Mouse (Mus musculus) T-cell, adult 2 months (primary cell): ENCODE results near the gene Olfr52.
"Not testable (repeated sequence)": the region's sequence is repeated elsewhere in the genome, so short reads cannot be mapped to it uniquely, and the experiment has no call there.

Source experiments
- DNase-seq: peaks from one replicate; pipeline ENCODE4 v3.0.0; 2022; ENCODE audit warnings: low spot score

The Olfr52 gene

DNA sequence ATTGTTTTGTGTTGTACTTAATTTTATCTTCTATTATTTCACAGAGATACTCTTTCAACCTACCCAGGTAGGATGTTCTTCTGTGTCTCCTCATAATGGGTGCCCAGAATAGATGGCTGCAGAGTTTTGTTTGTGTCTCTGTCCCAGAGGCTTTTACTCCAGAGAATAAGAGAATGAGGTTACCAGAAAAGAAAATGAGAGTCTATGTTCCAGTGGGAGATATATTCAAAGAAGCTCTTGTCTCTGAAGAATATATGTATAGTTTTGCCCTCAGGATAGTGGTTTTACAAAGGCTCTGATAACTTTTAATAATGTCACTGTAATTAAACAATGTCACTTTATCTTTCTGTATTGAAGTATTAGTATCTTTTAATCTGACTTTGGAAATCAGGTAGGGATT, at the start of gene Olfr52:
Gene Olfr52 (minus strand): TSS at position 101 of the 400 bp plus-strand sequence.
- DNase-seq: no peak

DNA sequence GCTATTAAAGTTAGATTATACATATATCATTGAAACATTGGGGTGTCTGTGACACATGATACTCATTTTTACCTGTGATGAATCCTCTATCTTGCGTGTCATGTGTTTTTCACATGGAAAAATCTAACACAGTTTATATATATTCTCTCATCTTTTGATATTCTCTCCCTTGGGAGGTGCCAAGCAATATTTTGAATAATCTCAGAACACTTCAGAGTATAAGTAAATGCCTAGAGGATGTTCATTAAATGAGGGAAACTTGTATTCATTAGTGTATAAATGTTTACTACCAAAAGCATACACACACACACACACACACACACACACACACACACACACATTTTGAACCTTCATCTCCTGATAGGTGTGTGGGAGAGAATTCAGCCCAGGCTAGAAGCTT, 45.8 kb upstream of the Olfr52 start, which contains the start of gene Olfr1047:
Gene Olfr1047 (minus strand): TSS at position 101 of the 400 bp plus-strand sequence.
- no peak for DNase-seq

DNA sequence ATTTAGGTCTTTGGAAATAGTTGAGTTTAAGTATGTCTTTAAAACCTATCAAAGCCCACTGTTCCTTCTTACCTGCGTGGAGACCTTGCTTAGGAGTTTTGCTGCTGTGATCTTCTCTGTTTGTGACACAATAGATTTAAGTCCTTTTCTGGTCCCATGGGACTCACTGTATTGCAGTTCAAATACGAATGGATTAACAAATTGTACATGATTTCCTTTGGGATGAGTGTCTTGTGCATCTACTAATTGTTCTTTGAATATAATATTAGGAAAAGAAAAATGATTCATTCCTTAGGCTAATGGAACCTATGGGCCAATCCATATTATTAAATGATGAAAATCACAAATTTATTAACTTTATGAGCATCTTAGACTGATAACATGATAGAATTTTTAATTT, 33.7 kb upstream of the Olfr52 start, which contains the start of gene Olfr1046:
Gene Olfr1046 (minus strand): TSS at position 101 of the 400 bp plus-strand sequence.
- DNase-seq: no peak

DNA sequence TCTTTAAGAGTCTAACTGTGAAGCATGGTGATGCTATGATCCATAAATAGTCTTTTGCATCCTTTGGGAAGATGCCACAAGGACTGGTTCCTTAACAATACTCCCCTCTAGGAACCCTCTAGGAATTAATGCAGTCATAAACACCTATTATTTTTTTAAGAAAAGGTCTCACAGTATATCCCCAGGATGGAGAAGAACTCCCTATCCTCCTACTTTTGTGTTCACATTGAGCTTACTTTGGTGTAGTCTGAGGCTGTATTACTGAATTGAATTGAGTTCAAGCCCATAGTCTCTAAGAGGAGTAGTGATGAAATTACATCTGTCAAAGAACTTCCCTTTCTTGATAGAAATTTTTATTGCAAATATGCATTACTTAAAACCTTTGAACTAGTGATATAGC, 17.4 kb upstream of the Olfr52 start, which contains the start of gene Olfr1045:
Gene Olfr1045 (minus strand): TSS at position 101 of the 400 bp plus-strand sequence.
- no peak for DNase-seq

DNA sequence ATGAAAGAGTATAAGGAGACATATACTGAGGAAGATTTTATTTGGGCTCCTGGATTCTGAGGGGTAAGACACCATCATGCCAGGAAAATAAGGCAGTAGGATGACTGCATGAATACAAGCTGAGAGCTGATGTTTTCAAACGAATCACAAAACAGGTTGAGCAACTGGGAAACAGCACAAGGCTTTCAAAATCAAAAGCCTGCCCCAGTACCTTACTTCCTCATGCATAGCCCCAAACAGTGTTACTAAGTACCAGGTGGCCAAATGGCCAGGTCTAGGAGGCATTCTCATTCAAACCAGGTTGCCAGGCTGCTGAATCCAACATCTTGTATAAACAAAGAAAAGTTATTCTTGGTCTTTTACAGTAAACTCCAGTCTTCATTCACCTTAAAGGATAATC, 10.4 kb upstream of the Olfr52 start:
- no peak for DNase-seq

DNA sequence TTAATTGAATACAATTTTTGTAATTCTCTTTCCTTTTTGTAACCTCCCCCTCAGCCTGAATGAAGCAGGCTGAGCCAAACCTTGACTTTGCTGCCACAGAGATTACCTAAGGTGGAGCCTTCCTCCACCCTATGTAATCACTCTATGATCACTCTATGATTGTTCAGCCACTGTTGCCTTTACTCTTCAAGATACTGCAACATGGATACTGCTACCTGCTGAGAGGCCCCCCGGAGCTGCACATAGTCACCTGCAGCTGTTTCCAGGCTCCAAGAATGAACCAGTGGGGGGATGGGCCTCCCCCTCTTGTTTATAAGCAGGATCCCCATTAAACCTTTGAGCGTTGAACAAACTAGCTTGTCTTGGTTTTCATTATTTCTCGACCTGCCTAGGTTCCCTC, 5.5 kb downstream of the Olfr52 start:
- DNase-seq: no peak

DNA sequence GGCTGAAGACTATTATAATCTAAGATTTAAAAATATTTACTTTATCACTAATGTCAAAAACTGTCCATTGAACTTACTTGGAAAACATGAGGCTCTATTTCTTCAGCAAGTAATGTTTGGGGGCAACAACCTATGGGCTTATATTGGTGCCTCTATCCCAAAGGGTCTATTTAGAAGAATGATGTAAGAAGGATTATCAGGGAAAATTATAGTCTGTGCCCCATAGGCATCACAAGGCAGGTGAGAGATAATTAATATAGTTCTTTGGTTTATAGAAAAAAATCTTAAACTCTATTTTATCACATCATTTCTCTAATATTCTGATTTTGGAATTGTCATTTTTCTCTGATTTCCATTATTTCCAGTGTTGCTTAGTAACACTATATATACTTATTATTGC, 7.8 kb downstream of the Olfr52 start, which contains the start of gene Olfr1044:
Gene Olfr1044 (minus strand): TSS at position 101 of the 400 bp plus-strand sequence.
- no peak for DNase-seq

DNA sequence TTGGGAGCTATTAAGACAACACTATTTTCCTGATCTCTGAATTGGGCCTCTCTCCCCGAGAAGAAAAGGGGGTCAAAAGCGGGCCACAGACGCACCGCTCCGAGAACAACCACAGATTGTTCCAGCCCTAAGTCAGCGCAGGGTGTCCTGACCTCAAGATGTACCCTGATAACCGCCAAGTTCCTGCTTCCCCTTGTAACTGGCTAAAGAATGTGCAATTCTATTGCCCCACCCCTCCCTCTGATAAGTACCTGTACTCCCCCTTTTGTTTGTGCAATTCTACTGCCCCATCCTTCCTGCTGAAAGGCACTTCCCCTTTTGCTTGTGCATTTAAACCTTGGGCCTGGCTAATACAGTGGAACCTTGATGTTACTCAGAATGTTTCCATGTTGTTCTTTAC, 10.1 kb downstream of the Olfr52 start:
- not testable (repeated sequence) for DNase-seq

DNA sequence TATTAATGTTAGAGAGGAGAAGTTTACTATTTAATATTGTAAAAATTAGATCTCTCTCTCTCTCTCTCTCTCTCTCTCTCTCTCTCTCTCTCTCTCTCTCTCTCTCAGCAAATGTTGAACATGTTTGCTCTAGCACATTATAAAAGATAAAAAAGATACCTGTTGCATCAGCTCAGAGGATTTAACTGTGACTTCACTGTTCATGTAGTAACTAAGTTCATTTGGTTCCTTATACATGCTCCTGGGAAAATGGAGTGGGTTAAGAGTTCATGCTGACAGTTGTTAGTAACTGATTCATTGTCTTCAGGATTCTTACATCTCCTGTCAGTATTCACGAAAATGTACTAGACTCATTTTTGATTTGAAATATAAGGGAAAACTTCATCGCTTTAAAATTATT, 18.1 kb downstream of the Olfr52 start, which contains the start of gene Olfr1043:
Gene Olfr1043 (minus strand): TSS at position 101 of the 400 bp plus-strand sequence.
- DNase-seq: no peak

DNA sequence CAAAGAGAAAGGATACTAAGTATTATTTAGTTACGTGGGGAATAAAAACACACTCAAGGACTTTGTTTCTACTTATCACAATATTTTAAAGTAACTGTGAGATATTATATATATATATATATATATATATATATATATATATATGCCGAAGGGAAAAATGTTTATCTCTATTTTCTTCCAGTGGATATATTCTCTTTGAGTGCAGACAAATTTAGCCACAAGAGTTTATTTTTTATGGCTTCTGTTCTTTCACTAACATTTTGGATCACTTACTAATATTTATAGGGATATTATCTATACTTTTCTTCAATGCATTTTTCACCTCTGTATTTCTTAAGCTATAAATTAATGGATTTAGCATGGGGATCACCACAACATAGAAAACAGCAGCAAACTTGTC, 23.7 kb downstream of the Olfr52 start, which contains the start of gene Olfr1042:
Gene Olfr1042 (minus strand): TSS at position 101 of the 400 bp plus-strand sequence.
- no peak for DNase-seq

DNA sequence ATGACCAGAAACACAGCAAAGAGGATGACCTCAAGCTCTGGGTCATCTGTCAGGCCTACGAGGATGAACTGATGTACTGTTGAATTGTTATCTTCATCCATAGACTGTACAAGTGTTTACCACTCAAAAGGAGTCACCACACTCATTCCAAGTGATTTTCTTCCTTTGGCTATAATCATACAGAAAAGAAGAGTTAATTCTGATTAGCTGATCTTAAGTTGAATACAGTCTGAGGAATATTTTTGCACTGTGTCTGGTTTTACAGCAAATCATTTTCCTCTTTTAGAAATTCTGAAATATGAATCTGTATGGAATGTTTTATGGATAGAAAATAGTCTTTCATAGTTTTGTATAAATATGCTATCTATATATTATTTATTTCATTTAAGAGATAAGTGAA, 38.9 kb downstream of the Olfr52 start, which contains the start of gene Olfr1040:
Gene Olfr1040 (minus strand): TSS at position 101 of the 400 bp plus-strand sequence.
- DNase-seq: no peak

DNA sequence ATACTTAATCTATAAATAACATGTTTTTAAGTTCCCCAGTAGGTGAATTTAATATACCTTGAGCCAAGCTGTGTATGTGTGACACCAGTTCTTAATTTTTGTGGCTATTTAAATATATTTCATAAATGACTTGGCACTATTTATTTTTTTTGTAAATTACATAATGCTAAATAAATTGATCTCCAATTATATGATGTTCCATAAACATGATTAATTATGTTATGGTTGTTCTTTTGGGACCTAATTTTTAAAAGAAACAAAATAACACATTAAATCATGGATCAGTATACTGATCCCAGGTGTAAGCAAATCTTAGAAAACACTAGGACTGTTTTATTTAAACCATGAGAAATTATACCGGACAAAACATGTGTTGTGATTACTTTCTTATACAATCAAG, 49.7 kb downstream of the Olfr52 start, which contains the start of gene Olfr1039:
Gene Olfr1039 (minus strand): TSS at position 101 of the 400 bp plus-strand sequence.
- no peak for DNase-seq
